Mouse (Mus musculus) forebrain, postnatal 0 days (tissue): ENCODE data around the gene Sirt4. TPM values are rescaled to one million over a fixed set of nuclear protein-coding genes. Genes with fewer than 3 reads are reported as not detected.

Source experiments
- ATAC-seq: fragments of 200-750 bp; cut with Nextera tagmentation; 2 replicates; pipeline ENCODE4 v1.8.0; 2017; ENCODE audit warnings: mild to moderate bottlenecking, moderate library complexity
- DNase-seq: peaks from one replicate; pipeline ENCODE4 v3.0.0-alpha.2; 2015
- H3K27ac ChIP-seq: fragments of 300-500 bp; sonication (generic); 2 replicates; pipeline ENCODE4 v1.5.1; 2014; ENCODE audit warnings: low read depth, mild to moderate bottlenecking, antibody characterized with exemption, low read length, moderate library complexity, mixed read lengths
- H3K27me3 ChIP-seq: fragments of 300-500 bp; sonication (generic); 2 replicates; pipeline ENCODE4 v1.6.1; 2014; ENCODE audit warnings: mild to moderate bottlenecking, low read length, mixed read lengths; ENCODE audit not compliant: insufficient read depth
- H3K36me3 ChIP-seq: fragments of 300-500 bp; sonication (generic); 2 replicates; pipeline ENCODE4 v1.6.1; 2014; ENCODE audit warnings: mild to moderate bottlenecking, moderate library complexity; ENCODE audit not compliant: insufficient read depth
- H3K4me1 ChIP-seq: fragments of 300-500 bp; sonication (generic); 2 replicates; pipeline ENCODE4 v1.6.1; 2014; ENCODE audit warnings: antibody characterized with exemption; ENCODE audit not compliant: insufficient read depth
- H3K4me2 ChIP-seq: fragments of 300-500 bp; sonication (generic); 2 replicates; pipeline ENCODE4 v1.6.1; 2014; ENCODE audit warnings: low read depth, mild to moderate bottlenecking, moderate library complexity
- H3K4me3 ChIP-seq: fragments of 300-500 bp; sonication (generic); 2 replicates; pipeline ENCODE4 v1.5.1; 2014; ENCODE audit warnings: low read depth, low read length, mixed read lengths
- H3K9ac ChIP-seq: fragments of 300-500 bp; sonication (generic); 2 replicates; pipeline ENCODE4 v1.6.1; 2014; ENCODE audit warnings: mild to moderate bottlenecking
- H3K9me3 ChIP-seq: fragments of 300-500 bp; sonication (generic); 2 replicates; pipeline ENCODE4 v1.6.1; 2016; ENCODE audit warnings: low read length
- CTCF ChIP-seq: sonication (generic); IDR thresholded peaks from 2 replicates; pipeline ENCODE4 v1.5.1; 2016; ENCODE audit warnings: antibody characterized with exemption, control low read depth, low read depth
- WGBS: fragments of 180-500 bp; shearing (Covaris S2); extraction: QIAGEN DNeasy Blood & Tissue Kit; methylation state at CpG from one replicate; pipeline ENCODE4 v1.1.7; 2014; 5-methylcytosine and 5-hydroxymethylcytosine counted together
- polyA plus RNA-seq: library from polyadenylated mRNA; unstranded; fragments of >200 nt; fragmentation: Nextera tagmentation; extraction: Ambion mirVana; gene quantifications from 2 replicates; pipeline ENCODE4 v1.2.1, GENCODE M21; 2015
- total RNA-seq: library from RNA; depleted of rRNA; stranded (reverse); fragments of >200 nt; gene quantifications from 2 replicates; pipeline ENCODE4 v1.2.3, GENCODE M21; 2014

Sirt4 gene
- total and polyA plus RNA-seq, 2 experiments from 2014 or later = 18.3 to 36.3 TPM

- TF ChIP-seq CTCF = no peak
- Histone ChIP-seq H3K4me1 (no peaks in the 10 kb centered on the region), H3K9me3 (no peaks in the 10 kb centered on the region), H3K27ac (no peak overlapping the region), H3K27me3 (no peaks in the 10 kb centered on the region), H3K4me2 (no peak overlapping the region), H3K4me3 (no peak overlapping the region), H3K36me3 (no peaks in the 10 kb centered on the region), H3K9ac (no peak overlapping the region)
- DNase-seq (no peak), ATAC-seq (no peak)
- 82% methylated on average over 17 of the region's 17 CpGs for WGBS
Observed at GRCm38 (mm10) chr5:115526456-115527202, 42.1 kb upstream of the Sirt4 start.

DNA sequence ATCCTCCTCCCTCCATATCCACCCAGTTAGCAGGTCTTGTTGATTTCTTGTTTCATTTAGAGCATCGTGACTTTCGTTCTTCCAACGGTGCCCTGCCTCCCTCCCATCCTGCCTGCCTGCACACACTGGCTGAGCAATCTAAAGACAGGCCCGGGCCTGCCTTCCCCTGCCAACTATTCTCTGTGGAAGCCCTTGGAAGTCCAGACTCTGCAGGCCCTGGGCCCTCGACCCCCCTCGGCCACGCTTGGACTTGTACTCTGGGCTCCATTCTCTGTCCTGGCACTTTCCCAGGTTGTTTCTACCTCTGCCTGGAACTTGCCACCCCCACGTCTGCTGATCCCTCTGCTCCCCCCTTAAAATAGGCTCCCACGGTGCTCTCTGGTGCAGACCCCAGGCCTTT is 41.4 kb upstream of the Sirt4 start:
- Histone ChIP-seq H3K4me1 (no peaks in the 10 kb centered on the region), H3K4me3 (no peak overlapping the region), H3K36me3 (no peaks in the 10 kb centered on the region), H3K27me3 (no peaks in the 10 kb centered on the region), H3K9me3 (no peaks in the 10 kb centered on the region), H3K9ac (no peak overlapping the region), H3K4me2 (no peak overlapping the region), H3K27ac (no peak overlapping the region)
- WGBS = 64% methylated on average over 9 of the region's 9 CpGs
- DNase-seq (no peak), ATAC-seq (no peak)
- no peak for TF ChIP-seq CTCF

GRCm38 (mm10) chr5:115525416-115525815 is 40.9 kb upstream of the Sirt4 start:
- no peaks in the 10 kb centered on the region for H3K9me3 ChIP-seq
- TF ChIP-seq CTCF = no peak
- no peak for DNase-seq
- WGBS = 92% methylated on average over 4 of the region's 4 CpGs
- H3K9ac ChIP-seq = no peak overlapping the region
- no peak overlapping the region for H3K4me2 ChIP-seq
- no peak overlapping the region for H3K27ac ChIP-seq
- no peaks in the 10 kb centered on the region for H3K36me3 ChIP-seq
- no peaks in the 10 kb centered on the region for H3K4me1 ChIP-seq
- no peak for ATAC-seq
- H3K4me3 ChIP-seq = no peak overlapping the region
- H3K27me3 ChIP-seq = no peaks in the 10 kb centered on the region

DNA sequence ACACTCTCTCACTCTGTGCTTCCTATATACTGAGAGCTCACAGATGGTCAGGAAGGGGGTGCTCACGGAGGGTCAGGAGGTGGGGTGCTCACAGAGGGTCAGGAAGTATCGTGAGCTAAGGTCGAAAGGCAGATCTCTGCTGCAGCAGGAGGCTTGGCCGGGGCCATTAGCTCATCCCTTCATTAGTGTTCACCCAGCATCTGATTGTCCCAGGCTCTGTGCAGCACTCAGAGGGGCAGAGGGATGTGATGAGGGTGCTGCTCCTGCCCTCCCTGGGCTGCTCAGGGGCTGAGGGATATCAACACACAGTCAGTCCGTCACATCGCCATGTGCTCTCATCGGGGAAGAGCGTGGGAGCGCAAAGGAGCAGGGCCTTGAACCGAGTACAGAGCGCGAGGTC is 39.9 kb upstream of the Sirt4 start:
- Histone ChIP-seq H3K4me2 (no peak overlapping the region), H3K27ac (no peak overlapping the region), H3K4me1 (no peaks in the 10 kb centered on the region), H3K36me3 (no peaks in the 10 kb centered on the region), H3K9ac (no peak overlapping the region), H3K4me3 (no peak overlapping the region), H3K27me3 (no peaks in the 10 kb centered on the region), H3K9me3 (no peaks in the 10 kb centered on the region)
- DNase-seq (no peak), ATAC-seq (no peak)
- no peak for TF ChIP-seq CTCF
- WGBS = 62% methylated on average over 12 of the region's 12 CpGs

DNA sequence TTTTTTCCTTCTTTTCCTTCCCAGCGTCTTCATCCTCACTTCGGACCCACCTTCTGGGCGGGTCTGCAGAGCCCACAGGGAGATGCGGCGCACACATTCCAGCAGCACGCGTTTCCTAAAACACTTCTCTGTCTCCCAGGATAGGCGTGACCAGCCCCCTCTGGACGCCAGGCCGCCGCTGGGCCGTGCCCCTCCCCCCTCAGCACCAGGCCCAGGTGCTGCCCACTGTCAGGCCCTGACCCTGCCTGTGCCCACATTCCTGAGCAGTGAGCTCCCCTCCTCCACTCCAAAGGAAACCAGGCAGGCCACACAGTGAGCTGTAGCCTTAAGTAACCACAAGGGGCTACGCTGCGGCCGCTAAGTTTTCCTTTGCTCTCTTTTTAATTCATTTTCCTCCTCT is 39.4 kb upstream of the Sirt4 start:
- WGBS = 18% methylated on average over 15 of the region's 15 CpGs
- peak; percentile 42 for TF ChIP-seq CTCF
- H3K36me3 ChIP-seq = no peaks in the 10 kb centered on the region
- H3K9me3 ChIP-seq = no peaks in the 10 kb centered on the region
- ATAC-seq (no peak; the same call in 1 of the 2 replicates), DNase-seq (no peak)
- H3K4me3 ChIP-seq = no peak overlapping the region
- no peaks in the 10 kb centered on the region for H3K4me1 ChIP-seq
- H3K4me2 ChIP-seq = no peak overlapping the region
- no peak overlapping the region for H3K9ac ChIP-seq
- no peaks in the 10 kb centered on the region for H3K27me3 ChIP-seq
- no peak overlapping the region for H3K27ac ChIP-seq

DNA sequence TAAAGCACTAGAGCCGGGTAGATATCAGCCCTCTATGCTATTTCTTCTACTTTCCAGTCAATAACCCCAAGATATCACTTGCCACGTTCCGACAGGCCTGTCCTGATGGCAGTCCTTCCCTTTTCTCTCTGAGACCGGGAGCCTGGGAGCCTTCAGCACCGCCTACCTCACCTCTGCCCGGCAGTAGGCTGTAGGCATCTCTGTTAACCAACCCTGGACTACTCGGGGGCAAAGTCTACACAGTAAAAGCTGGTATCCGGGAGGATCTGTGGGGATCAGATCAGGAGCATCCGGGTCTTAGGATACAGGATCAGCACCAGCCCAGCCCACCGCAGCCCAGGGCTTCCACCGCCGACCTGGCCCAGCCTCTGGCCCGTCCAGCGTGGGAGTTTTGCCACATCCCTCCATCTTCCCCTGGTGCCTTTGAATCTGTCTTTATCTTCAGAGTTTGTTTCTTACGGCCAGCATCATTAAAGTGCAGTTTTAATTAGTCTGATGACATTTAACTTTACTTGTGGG is 38.5 kb upstream of the Sirt4 start:
- no peaks in the 10 kb centered on the region for H3K9me3 ChIP-seq
- no peak overlapping the region for H3K9ac ChIP-seq
- no peak overlapping the region for H3K27ac ChIP-seq
- H3K4me2 ChIP-seq = no peak overlapping the region
- no peaks in the 10 kb centered on the region for H3K27me3 ChIP-seq
- WGBS = 81% methylated on average over 15 of the region's 15 CpGs
- ATAC-seq = no peak
- no peaks in the 10 kb centered on the region for H3K4me1 ChIP-seq
- no peak overlapping the region for H3K4me3 ChIP-seq
- TF ChIP-seq CTCF = no peak
- DNase-seq = no peak
- no peaks in the 10 kb centered on the region for H3K36me3 ChIP-seq

DNA sequence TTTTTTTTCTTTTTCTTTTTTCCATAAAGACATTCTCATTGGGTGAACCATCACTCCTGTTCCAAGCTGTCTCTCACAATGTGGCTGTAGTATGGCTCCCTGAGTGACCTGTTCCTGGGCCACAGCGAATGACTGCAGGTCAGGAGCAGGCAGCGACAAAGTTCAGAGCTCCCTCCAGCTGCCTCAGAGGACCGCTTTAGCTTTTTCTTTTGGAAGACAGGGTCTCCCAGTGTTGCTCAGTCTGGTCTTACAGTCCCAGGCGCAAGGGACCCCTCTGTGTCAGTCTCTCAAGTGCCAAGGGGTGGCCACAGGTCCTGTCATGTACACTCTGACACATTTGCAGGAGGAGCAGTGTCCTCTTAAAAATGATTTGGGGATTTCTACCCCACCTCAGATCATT is 38.0 kb upstream of the Sirt4 start:
- no peak overlapping the region for H3K9ac ChIP-seq
- H3K27ac ChIP-seq = no peak overlapping the region
- TF ChIP-seq CTCF = no peak
- no peaks in the 10 kb centered on the region for H3K4me1 ChIP-seq
- DNase-seq (no peak), ATAC-seq (no peak)
- H3K9me3 ChIP-seq = no peaks in the 10 kb centered on the region
- H3K4me3 ChIP-seq = no peak overlapping the region
- whole genome bisulfite sequencing = 90% methylated on average over 4 of the region's 4 CpGs
- H3K27me3 ChIP-seq = no peaks in the 10 kb centered on the region
- no peaks in the 10 kb centered on the region for H3K36me3 ChIP-seq
- no peak overlapping the region for H3K4me2 ChIP-seq
